Mouse (Mus musculus): ENCODE results near the gene Cacnb4. TPM values are rescaled to one million over a fixed set of nuclear protein-coding genes. Genes with fewer than 3 reads are reported as not detected.

Gene Cacnb4
- polyA plus RNA-seq, 1 experiment from 2014 or later, result 0.34 TPM

GRCm38 (mm10) chr2:52590340-52590969, 86.2 kb downstream of the Cacnb4 start:
- Histone ChIP-seq H3K9me3 (replicated peaks; ENCODE audit: control insufficient read depth, low read length) (no peaks in the 10 kb centered on the region), H3K27me3 (ENCODE audit: control insufficient read depth, insufficient read depth, low read length) (no peaks in the 10 kb centered on the region), H3K4me3 (ENCODE audit: low read length) (peak overlapping the region; percentile 20; the same call in 1 of the 2 replicates), H3K4me1 (ENCODE audit: control insufficient read depth, insufficient read depth, low read length) (peaks cover 14% of the 10 kb centered on the region), H3K4me2 (ENCODE audit: low read depth, low read length) (peak overlapping the region; percentile 55), H3K36me3 (ENCODE audit: control insufficient read depth, insufficient read depth) (no peaks in the 10 kb centered on the region), H3K9ac (ENCODE audit: low read length) (peak overlapping the region; percentile 63), H3K27ac (ENCODE audit: low read length) (peak overlapping the region; percentile 82)
- WGBS, result 56% methylated on average over 7 of the region's 7 CpGs
- ATAC-seq (replicated peaks; ENCODE audit: extremely low read depth, insufficient read depth, low FRiP score), result peak; percentile 72

GRCm38 (mm10) chr2:52589514-52589913, 87.1 kb downstream of the Cacnb4 start:
- no peak overlapping the region for H3K27ac ChIP-seq (ENCODE audit: low read length)
- H3K4me2 ChIP-seq (ENCODE audit: low read depth, low read length), result no peak overlapping the region
- no peak overlapping the region for H3K9ac ChIP-seq (ENCODE audit: low read length)
- no peak for ATAC-seq (replicated peaks; ENCODE audit: extremely low read depth, insufficient read depth, low FRiP score)
- whole genome bisulfite sequencing, result 85% methylated on average over 4 of the region's 4 CpGs
- H3K4me1 ChIP-seq (ENCODE audit: control insufficient read depth, insufficient read depth, low read length), result peaks cover 14% of the 10 kb centered on the region
- H3K9me3 ChIP-seq (replicated peaks; ENCODE audit: control insufficient read depth, low read length), result no peaks in the 10 kb centered on the region
- no peaks in the 10 kb centered on the region for H3K27me3 ChIP-seq (ENCODE audit: control insufficient read depth, insufficient read depth, low read length)
- no peak overlapping the region for H3K4me3 ChIP-seq (ENCODE audit: low read length)
- H3K36me3 ChIP-seq (ENCODE audit: control insufficient read depth, insufficient read depth), result no peaks in the 10 kb centered on the region

GRCm38 (mm10) chr2:52585384-52585783, 91.2 kb downstream of the Cacnb4 start:
- Histone ChIP-seq H3K4me3 (ENCODE audit: low read length) (no peak overlapping the region), H3K4me1 (ENCODE audit: control insufficient read depth, insufficient read depth, low read length) (peaks cover 6% of the 10 kb centered on the region), H3K27ac (ENCODE audit: low read length) (no peak overlapping the region), H3K9me3 (replicated peaks; ENCODE audit: control insufficient read depth, low read length) (no peaks in the 10 kb centered on the region), H3K36me3 (ENCODE audit: control insufficient read depth, insufficient read depth) (no peaks in the 10 kb centered on the region), H3K9ac (ENCODE audit: low read length) (no peak overlapping the region), H3K27me3 (ENCODE audit: control insufficient read depth, insufficient read depth, low read length) (no peaks in the 10 kb centered on the region), H3K4me2 (ENCODE audit: low read depth, low read length) (no peak overlapping the region)
- ATAC-seq (replicated peaks; ENCODE audit: extremely low read depth, insufficient read depth, low FRiP score), result no peak
- 47% methylated on average over 4 of the region's 4 CpGs for WGBS

- Histone ChIP-seq H3K4me1 (ENCODE audit: control insufficient read depth, insufficient read depth, low read length) (peaks cover 17% of the 10 kb centered on the region), H3K27ac (ENCODE audit: low read length) (no peak overlapping the region), H3K36me3 (ENCODE audit: control insufficient read depth, insufficient read depth) (no peaks in the 10 kb centered on the region), H3K9ac (ENCODE audit: low read length) (no peak overlapping the region), H3K4me2 (ENCODE audit: low read depth, low read length) (no peak overlapping the region), H3K4me3 (ENCODE audit: low read length) (no peak overlapping the region), H3K27me3 (ENCODE audit: control insufficient read depth, insufficient read depth, low read length) (no peaks in the 10 kb centered on the region), H3K9me3 (replicated peaks; ENCODE audit: control insufficient read depth, low read length) (no peaks in the 10 kb centered on the region)
- 87% methylated on average over 11 of the region's 11 CpGs for WGBS
- no peak for ATAC-seq (replicated peaks; ENCODE audit: extremely low read depth, insufficient read depth, low FRiP score)
Observed at GRCm38 (mm10) chr2:52581132-52581781, 95.4 kb downstream of the Cacnb4 start.

GRCm38 (mm10) chr2:52580697-52581096, 95.9 kb downstream of the Cacnb4 start:
- ATAC-seq (replicated peaks; ENCODE audit: extremely low read depth, insufficient read depth, low FRiP score), result no peak
- H3K4me3 ChIP-seq (ENCODE audit: low read length), result no peak overlapping the region
- H3K9me3 ChIP-seq (replicated peaks; ENCODE audit: control insufficient read depth, low read length), result no peaks in the 10 kb centered on the region
- H3K4me2 ChIP-seq (ENCODE audit: low read depth, low read length), result no peak overlapping the region
- no peak overlapping the region for H3K27ac ChIP-seq (ENCODE audit: low read length)
- H3K36me3 ChIP-seq (ENCODE audit: control insufficient read depth, insufficient read depth), result no peaks in the 10 kb centered on the region
- no peaks in the 10 kb centered on the region for H3K27me3 ChIP-seq (ENCODE audit: control insufficient read depth, insufficient read depth, low read length)
- 65% methylated on average over 5 of the region's 5 CpGs for WGBS
- no peak overlapping the region for H3K9ac ChIP-seq (ENCODE audit: low read length)
- peaks cover 17% of the 10 kb centered on the region for H3K4me1 ChIP-seq (ENCODE audit: control insufficient read depth, insufficient read depth, low read length)

- no peak; the same call in 1 of the 2 replicates for ATAC-seq (replicated peaks; ENCODE audit: extremely low read depth, insufficient read depth, low FRiP score)
- Histone ChIP-seq H3K4me1 (ENCODE audit: control insufficient read depth, insufficient read depth, low read length) (peaks cover 17% of the 10 kb centered on the region), H3K9ac (ENCODE audit: low read length) (no peak overlapping the region), H3K36me3 (ENCODE audit: control insufficient read depth, insufficient read depth) (no peaks in the 10 kb centered on the region), H3K4me3 (ENCODE audit: low read length) (no peak overlapping the region), H3K27me3 (ENCODE audit: control insufficient read depth, insufficient read depth, low read length) (no peaks in the 10 kb centered on the region), H3K9me3 (replicated peaks; ENCODE audit: control insufficient read depth, low read length) (no peaks in the 10 kb centered on the region), H3K27ac (ENCODE audit: low read length) (peak overlapping the region; percentile 56), H3K4me2 (ENCODE audit: low read depth, low read length) (no peak overlapping the region)
- 32% methylated on average over 3 of the region's 3 CpGs for WGBS
Observed at GRCm38 (mm10) chr2:52578846-52579245, 97.8 kb downstream of the Cacnb4 start.

- no peak overlapping the region for H3K4me3 ChIP-seq (ENCODE audit: low read length)
- no peak for ATAC-seq (replicated peaks; ENCODE audit: extremely low read depth, insufficient read depth, low FRiP score)
- H3K9ac ChIP-seq (ENCODE audit: low read length), result no peak overlapping the region
- 80% methylated on average over 4 of the region's 4 CpGs for WGBS
- no peaks in the 10 kb centered on the region for H3K36me3 ChIP-seq (ENCODE audit: control insufficient read depth, insufficient read depth)
- H3K27ac ChIP-seq (ENCODE audit: low read length), result no peak overlapping the region
- no peaks in the 10 kb centered on the region for H3K27me3 ChIP-seq (ENCODE audit: control insufficient read depth, insufficient read depth, low read length)
- no peak overlapping the region for H3K4me2 ChIP-seq (ENCODE audit: low read depth, low read length)
- H3K4me1 ChIP-seq (ENCODE audit: control insufficient read depth, insufficient read depth, low read length), result peaks cover 17% of the 10 kb centered on the region
- H3K9me3 ChIP-seq (replicated peaks; ENCODE audit: control insufficient read depth, low read length), result no peaks in the 10 kb centered on the region
Observed at GRCm38 (mm10) chr2:52577700-52578099, 98.9 kb downstream of the Cacnb4 start.

GRCm38 (mm10) chr2:52576546-52576945, 100.1 kb downstream of the Cacnb4 start:
- WGBS, result 56% methylated on average over 2 of the region's 2 CpGs
- Histone ChIP-seq H3K9ac (ENCODE audit: low read length) (no peak overlapping the region), H3K4me3 (ENCODE audit: low read length) (no peak overlapping the region), H3K9me3 (replicated peaks; ENCODE audit: control insufficient read depth, low read length) (no peaks in the 10 kb centered on the region), H3K27ac (ENCODE audit: low read length) (no peak overlapping the region), H3K4me2 (ENCODE audit: low read depth, low read length) (no peak overlapping the region), H3K4me1 (ENCODE audit: control insufficient read depth, insufficient read depth, low read length) (peaks cover 20% of the 10 kb centered on the region), H3K36me3 (ENCODE audit: control insufficient read depth, insufficient read depth) (no peaks in the 10 kb centered on the region), H3K27me3 (ENCODE audit: control insufficient read depth, insufficient read depth, low read length) (no peaks in the 10 kb centered on the region)
- no peak for ATAC-seq (replicated peaks; ENCODE audit: extremely low read depth, insufficient read depth, low FRiP score)

GRCm38 (mm10) chr2:52575637-52576175, 100.9 kb downstream of the Cacnb4 start:
- Histone ChIP-seq H3K27ac (ENCODE audit: low read length) (no peak overlapping the region), H3K9ac (ENCODE audit: low read length) (no peak overlapping the region), H3K36me3 (ENCODE audit: control insufficient read depth, insufficient read depth) (no peaks in the 10 kb centered on the region), H3K4me2 (ENCODE audit: low read depth, low read length) (no peak overlapping the region), H3K4me1 (ENCODE audit: control insufficient read depth, insufficient read depth, low read length) (peaks cover 25% of the 10 kb centered on the region), H3K9me3 (replicated peaks; ENCODE audit: control insufficient read depth, low read length) (no peaks in the 10 kb centered on the region), H3K4me3 (ENCODE audit: low read length) (no peak overlapping the region), H3K27me3 (ENCODE audit: control insufficient read depth, insufficient read depth, low read length) (no peaks in the 10 kb centered on the region)
- 74% methylated on average over 10 of the region's 10 CpGs for WGBS
- no peak for ATAC-seq (replicated peaks; ENCODE audit: extremely low read depth, insufficient read depth, low FRiP score)

Data from heart, embryonic 16.5 days (tissue).